Mouse (Mus musculus) stomach, embryonic 16.5 days (tissue): ENCODE data around the gene Ppbp. TPM values are rescaled to one million over a fixed set of nuclear protein-coding genes. Genes with fewer than 3 reads are reported as not detected.

Source experiments
- ATAC-seq: fragments of 200-750 bp; cut with Nextera tagmentation; 2 replicates; pipeline ENCODE4 v1.8.0; 2017; ENCODE audit warnings: moderate number of reproducible peaks, moderate TSS enrichment; ENCODE audit not compliant: insufficient read depth, low FRiP score
- H3K27ac ChIP-seq: fragments of 300-500 bp; sonication (generic); 2 replicates; pipeline ENCODE4 v1.5.1; 2014; ENCODE audit warnings: low read length
- H3K27me3 ChIP-seq: fragments of 300-500 bp; sonication (generic); 2 replicates; pipeline ENCODE4 v1.6.1; 2014; ENCODE audit warnings: low read length, control low read depth, mixed read lengths; ENCODE audit not compliant: control insufficient read depth, insufficient read depth
- H3K36me3 ChIP-seq: fragments of 300-500 bp; sonication (generic); 2 replicates; pipeline ENCODE4 v1.6.1; 2014; ENCODE audit warnings: low read length; ENCODE audit not compliant: control insufficient read depth, insufficient read depth
- H3K4me1 ChIP-seq: fragments of 300-500 bp; sonication (generic); 2 replicates; pipeline ENCODE4 v1.6.1; 2014; ENCODE audit warnings: low read length, control low read depth, mixed read lengths; ENCODE audit not compliant: control insufficient read depth, insufficient read depth
- H3K4me2 ChIP-seq: fragments of 300-500 bp; sonication (generic); 2 replicates; pipeline ENCODE4 v1.6.1; 2014; ENCODE audit warnings: low read depth, low read length, mixed read lengths
- H3K4me3 ChIP-seq: fragments of 300-500 bp; sonication (generic); replicated peaks from 2 replicates; pipeline ENCODE4 v1.5.1; 2014; ENCODE audit warnings: mild to moderate bottlenecking, low read length
- H3K9ac ChIP-seq: fragments of 300-500 bp; sonication (generic); 2 replicates; pipeline ENCODE4 v1.6.1; 2014; ENCODE audit warnings: low read length
- H3K9me3 ChIP-seq: fragments of 300-500 bp; sonication (generic); replicated peaks from 2 replicates; pipeline ENCODE4 v1.6.1; 2016; ENCODE audit warnings: low read length, control low read depth; ENCODE audit not compliant: control insufficient read depth
- WGBS: fragments of 180-500 bp; shearing (Covaris S2); extraction: QIAGEN DNeasy Blood & Tissue Kit; methylation state at CpG from one replicate; pipeline ENCODE4 v1.1.7; 2014; 5-methylcytosine and 5-hydroxymethylcytosine counted together
- polyA plus RNA-seq: library from polyadenylated mRNA; unstranded; fragments of >200 nt; fragmentation: Nextera tagmentation; extraction: Ambion mirVana; gene quantifications from 2 replicates; pipeline ENCODE4 v1.2.1, GENCODE M21; 2015

Ppbp gene
- polyA plus RNA-seq, 1 experiment from 2014 or later = 4.3 TPM

- WGBS = 88% methylated on average over 2 of the region's 2 CpGs
- Histone ChIP-seq H3K4me2 (no peak overlapping the region), H3K27ac (no peak overlapping the region), H3K4me1 (peaks cover 17% of the 10 kb centered on the region), H3K9ac (no peak overlapping the region), H3K27me3 (peaks cover 9% of the 10 kb centered on the region; the same call in 1 of the 2 replicates), H3K9me3 (no peaks in the 10 kb centered on the region), H3K36me3 (no peaks in the 10 kb centered on the region), H3K4me3 (no peak overlapping the region)
- no peak for ATAC-seq
Measured at GRCm38 (mm10) chr5:90760844-90761243, 7.5 kb upstream of the Ppbp start.

GRCm38 (mm10) chr5:90761834-90762233 lies 6.5 kb upstream of the Ppbp start:
- peaks cover 9% of the 10 kb centered on the region; the same call in 1 of the 2 replicates for H3K27me3 ChIP-seq
- H3K9me3 ChIP-seq = no peaks in the 10 kb centered on the region
- no peak overlapping the region for H3K4me3 ChIP-seq
- H3K36me3 ChIP-seq = no peaks in the 10 kb centered on the region
- H3K27ac ChIP-seq = no peak overlapping the region
- ATAC-seq = no peak
- WGBS = 77% methylated on average over 3 of the region's 3 CpGs
- no peak overlapping the region for H3K9ac ChIP-seq
- H3K4me1 ChIP-seq = peaks cover 17% of the 10 kb centered on the region
- no peak overlapping the region for H3K4me2 ChIP-seq

GRCm38 (mm10) chr5:90763912-90764665 lies 4.2 kb upstream of the Ppbp start:
- Histone ChIP-seq H3K4me2 (no peak overlapping the region), H3K4me3 (no peak overlapping the region), H3K9me3 (no peaks in the 10 kb centered on the region), H3K27me3 (peaks cover 9% of the 10 kb centered on the region; the same call in 1 of the 2 replicates), H3K36me3 (no peaks in the 10 kb centered on the region), H3K9ac (no peak overlapping the region), H3K4me1 (peaks cover 8% of the 10 kb centered on the region), H3K27ac (no peak overlapping the region)
- WGBS = 61% methylated on average over 12 of the region's 12 CpGs
- ATAC-seq = peak; percentile 21; the same call in 1 of the 2 replicates

GRCm38 (mm10) chr5:90765821-90766606 lies 2.3 kb upstream of the Ppbp start:
- no peak overlapping the region for H3K4me2 ChIP-seq

GRCm38 (mm10) chr5:90771369-90771768 lies 3.1 kb downstream of the Ppbp start:
- Histone ChIP-seq H3K9me3 (no peaks in the 10 kb centered on the region), H3K4me3 (no peak overlapping the region), H3K4me2 (no peak overlapping the region), H3K4me1 (peaks cover 7% of the 10 kb centered on the region; the same call in 1 of the 2 replicates), H3K9ac (no peak overlapping the region), H3K27me3 (no peaks in the 10 kb centered on the region), H3K27ac (no peak overlapping the region), H3K36me3 (no peaks in the 10 kb centered on the region)
- no peak for ATAC-seq
- WGBS = 70% methylated on average over 3 of the region's 3 CpGs

More at GRCm38 (mm10) chr5:90765821-90766606, 2.3 kb upstream of the Ppbp start:
- Histone ChIP-seq H3K4me1 (no peaks in the 10 kb centered on the region), H3K27ac (no peak overlapping the region), H3K36me3 (no peaks in the 10 kb centered on the region), H3K9ac (no peak overlapping the region), H3K27me3 (no peaks in the 10 kb centered on the region), H3K9me3 (no peaks in the 10 kb centered on the region), H3K4me3 (no peak overlapping the region)
- no peak; the same call in 1 of the 2 replicates for ATAC-seq
- 40% methylated on average over 8 of the region's 8 CpGs for WGBS

- Histone ChIP-seq H3K9ac (no peak within 1 kb of the TSS; the same call in 1 of the 2 replicates), H3K4me3 (no peak within 1 kb of the TSS), H3K4me2 (no peak within 1 kb of the TSS), H3K9me3 (no peaks in the 10 kb centered on the region), H3K27me3 (no peaks in the 10 kb centered on the region), H3K36me3 (no peaks in the 10 kb centered on the region), H3K4me1 (peaks cover 7% of the 10 kb centered on the region; the same call in 1 of the 2 replicates), H3K27ac (no peak within 1 kb of the TSS)
- WGBS = 70% methylated on average over 16 of the region's 16 CpGs
- no peak for ATAC-seq
Measured at GRCm38 (mm10) chr5:90771880-90772653, 3.7 kb downstream of the Ppbp start, which contains the start of gene Pf4. Gene Pf4, plus strand, starts transcription at chr5:90772435.

GRCm38 (mm10) chr5:90775562-90775961 lies 7.2 kb downstream of the Ppbp start:
- no peaks in the 10 kb centered on the region for H3K36me3 ChIP-seq
- no peak overlapping the region for H3K4me2 ChIP-seq
- no peak for ATAC-seq
- no peak overlapping the region for H3K27ac ChIP-seq
- peaks cover 7% of the 10 kb centered on the region; the same call in 1 of the 2 replicates for H3K4me1 ChIP-seq
- H3K4me3 ChIP-seq = no peak overlapping the region
- WGBS = 80% methylated on average over 5 of the region's 5 CpGs
- H3K27me3 ChIP-seq = no peaks in the 10 kb centered on the region
- no peaks in the 10 kb centered on the region for H3K9me3 ChIP-seq
- H3K9ac ChIP-seq = no peak overlapping the region

- 82% methylated on average over 10 of the region's 10 CpGs for WGBS
- H3K4me3 ChIP-seq = no peak overlapping the region
- ATAC-seq = no peak
- H3K4me1 ChIP-seq = peaks cover 4% of the 10 kb centered on the region; the same call in 1 of the 2 replicates
- H3K9ac ChIP-seq = no peak overlapping the region
- no peak overlapping the region for H3K4me2 ChIP-seq
- no peak overlapping the region for H3K27ac ChIP-seq
- H3K9me3 ChIP-seq = no peaks in the 10 kb centered on the region
- no peaks in the 10 kb centered on the region for H3K27me3 ChIP-seq
- no peaks in the 10 kb centered on the region for H3K36me3 ChIP-seq
Measured at GRCm38 (mm10) chr5:90777621-90778020, 9.3 kb downstream of the Ppbp start.
